Mouse (Mus musculus) liver, adult 2 months (tissue): ENCODE measurements around the gene Fosl2. TPM values are rescaled to one million over a fixed set of nuclear protein-coding genes. Genes with fewer than 3 reads are reported as not detected.
A peak's percentile ranks its signal among the peaks of the same experiment; 100 is the strongest.

Experiments used
- DNase-seq: peaks from one replicate; pipeline ENCODE4 v3.0.0-alpha.2; 2011; ENCODE audit warnings: low read depth, low spot score; ENCODE audit errors: extremely low read depth
- H3K27ac ChIP-seq: fragments of 200-500 bp; replicated peaks from 2 replicates; pipeline ENCODE4 v1.5.1; 2012; ENCODE audit warnings: low read depth, mild to moderate bottlenecking, control low read depth, inconsistent platforms, low read length; ENCODE audit not compliant: insufficient read depth
- H3K27me3 ChIP-seq: fragments of 200-500 bp; 2 replicates; pipeline ENCODE4 v1.6.1; 2012; ENCODE audit warnings: mild to moderate bottlenecking, moderate library complexity, low read length, inconsistent platforms; ENCODE audit not compliant: control insufficient read depth, insufficient read depth
- H3K36me3 ChIP-seq: fragments of 200-500 bp; 2 replicates; pipeline ENCODE4 v1.6.1; 2012; ENCODE audit warnings: low read length, inconsistent platforms; ENCODE audit not compliant: control insufficient read depth, insufficient read depth
- H3K4me1 ChIP-seq: fragments of 200-500 bp; 2 replicates; pipeline ENCODE4 v1.6.1; 2011; ENCODE audit warnings: low read length; ENCODE audit not compliant: control insufficient read depth, insufficient read depth
- H3K4me3 ChIP-seq: fragments of 200-500 bp; 2 replicates; pipeline ENCODE4 v1.5.1; 2011; ENCODE audit warnings: low read depth, mild to moderate bottlenecking, control low read depth, low read length, moderate library complexity; ENCODE audit not compliant: insufficient read depth
- H3K79me2 ChIP-seq: fragments of 200-500 bp; 2 replicates; pipeline ENCODE4 v1.6.1; 2012; ENCODE audit warnings: inconsistent platforms, mild to moderate bottlenecking, low read length, moderate library complexity; ENCODE audit not compliant: control insufficient read depth, insufficient read depth
- H3K9ac ChIP-seq: fragments of 200-500 bp; 2 replicates; pipeline ENCODE4 v1.6.1; 2012; ENCODE audit warnings: low read depth, mild to moderate bottlenecking, control low read depth, inconsistent platforms, low read length
- CTCF ChIP-seq: fragments of 200-500 bp; IDR thresholded peaks from 2 replicates; pipeline ENCODE4 v1.5.1; 2011; ENCODE audit warnings: low read depth, low read length, control low read depth
- POLR2A ChIP-seq: fragments of 200-500 bp; IDR thresholded peaks from 2 replicates; pipeline ENCODE4 v1.6.1; 2011; ENCODE audit warnings: low read length, control low read depth; ENCODE audit not compliant: insufficient read depth; ENCODE audit errors: extremely low read depth
- WGBS: fragments of 180-500 bp; shearing (Covaris S2); methylation state at CpG from one replicate; pipeline ENCODE4 v1.1.7; 2018; 5-methylcytosine and 5-hydroxymethylcytosine counted together
- polyA plus RNA-seq: library from polyadenylated mRNA; depleted of rRNA; stranded (reverse); fragments of >200 nt; gene quantifications from 2 replicates; pipeline ENCODE4 v1.2.3, GENCODE M21; 2012; rRNA removed
- total RNA-seq: library from RNA; depleted of rRNA; stranded (reverse); fragments of >200 nt; gene quantifications from 2 replicates; pipeline ENCODE4 v1.2.3, GENCODE M21; 2014; rRNA removed

Gene Fosl2
- total and polyA plus RNA-seq, 2 experiments = 2.1 to 4.4 TPM

GRCm38 (mm10) chr5:32199136-32199535, 63.5 kb downstream of the Fosl2 start:
- Histone ChIP-seq H3K27me3 (no peaks in the 10 kb centered on the region), H3K36me3 (no peaks in the 10 kb centered on the region), H3K27ac (no peak overlapping the region), H3K4me3 (no peak overlapping the region), H3K9ac (no peak overlapping the region), H3K4me1 (peaks cover 4% of the 10 kb centered on the region), H3K79me2 (no peaks in the 10 kb centered on the region)
- TF ChIP-seq POLR2A = no peak
- TF ChIP-seq CTCF = no peak
- WGBS = 82% methylated on average over 3 of the region's 3 CpGs
- no peak for DNase-seq

GRCm38 (mm10) chr5:32199594-32199993, 64.0 kb downstream of the Fosl2 start:
- TF ChIP-seq CTCF = no peak
- no peak for TF ChIP-seq POLR2A
- WGBS = 94% methylated on average over 3 of the region's 3 CpGs
- DNase-seq = no peak
- no peak overlapping the region for H3K27ac ChIP-seq
- H3K79me2 ChIP-seq = no peaks in the 10 kb centered on the region
- no peak overlapping the region for H3K4me3 ChIP-seq
- peaks cover 4% of the 10 kb centered on the region for H3K4me1 ChIP-seq
- H3K27me3 ChIP-seq = no peaks in the 10 kb centered on the region
- H3K9ac ChIP-seq = no peak overlapping the region
- H3K36me3 ChIP-seq = no peaks in the 10 kb centered on the region

- Histone ChIP-seq H3K27me3 (no peaks in the 10 kb centered on the region), H3K4me1 (no peaks in the 10 kb centered on the region; the same call in 1 of the 2 replicates), H3K9ac (no peak overlapping the region), H3K4me3 (no peak overlapping the region), H3K36me3 (no peaks in the 10 kb centered on the region), H3K27ac (no peak overlapping the region), H3K79me2 (no peaks in the 10 kb centered on the region)
- TF ChIP-seq POLR2A (no peak), CTCF (peak; percentile 63)
- WGBS = 81% methylated on average over 4 of the region's 4 CpGs
- DNase-seq = no peak
These were observed 69.1 kb downstream of the Fosl2 start for GRCm38 (mm10) chr5:32204653-32205052.

DNA sequence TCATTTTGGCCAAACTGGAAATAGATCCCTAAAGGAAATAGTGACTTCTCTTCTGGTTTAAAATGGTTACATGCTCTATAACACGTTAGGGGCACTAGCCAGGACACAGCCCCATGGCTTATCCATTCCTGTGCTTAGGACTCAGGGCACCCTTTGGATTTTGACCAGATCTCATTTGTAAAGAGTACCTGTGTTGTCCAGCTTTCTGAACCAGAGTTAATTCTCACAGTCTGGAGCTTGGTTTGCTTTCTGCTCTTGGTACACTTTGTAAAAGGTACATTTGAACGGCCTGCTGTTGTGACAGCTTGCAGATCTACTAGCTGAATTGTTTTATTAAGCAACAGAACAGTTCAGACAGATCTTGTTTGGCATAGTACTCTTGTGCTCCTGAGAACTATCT, 71.1 kb downstream of the Fosl2 start:
- no peaks in the 10 kb centered on the region; the same call in 1 of the 2 replicates for H3K4me1 ChIP-seq
- no peak for TF ChIP-seq POLR2A
- TF ChIP-seq CTCF = no peak
- peak; percentile 79 for DNase-seq
- no peak overlapping the region for H3K4me3 ChIP-seq
- H3K9ac ChIP-seq = no peak overlapping the region
- no peak overlapping the region; the same call in 1 of the 2 replicates for H3K27ac ChIP-seq
- H3K36me3 ChIP-seq = no peaks in the 10 kb centered on the region
- no peaks in the 10 kb centered on the region for H3K27me3 ChIP-seq
- no peaks in the 10 kb centered on the region for H3K79me2 ChIP-seq
- WGBS = 42% methylated on average over 2 of the region's 2 CpGs

Other genes starting within 250 kb of the Fosl2 start
- under 0.01 and 0.07 TPM in 2 replicates for gene Plb1, start 96.9 kb downstream of the Fosl2 start, total RNA-seq
- gene Plb1, start 96.9 kb downstream of the Fosl2 start, polyA plus RNA-seq = 0.02 TPM in 1 of 2 replicates, not detected in the other